Mouse (Mus musculus) adrenal gland, postnatal 10 days (tissue): Measurements from ENCODE around the gene Zfp335. TPM values are rescaled to one million over a fixed set of nuclear protein-coding genes. Genes with fewer than 3 reads are reported as not detected.
"Not testable (repeated sequence)": the region's sequence is repeated elsewhere in the genome, so short reads cannot be mapped to it uniquely, and the experiment has no call there.

Experiments used
- DNase-seq: peaks from one replicate; pipeline ENCODE4 v3.0.0; 2021; ENCODE audit warnings: mixed read lengths
- total RNA-seq, 2 experiments: library from RNA; stranded (reverse); gene quantifications; 2 replicates each; pipeline ENCODE4 v1.2.3; 2021

The Zfp335 gene
- total RNA-seq, 2 experiments from 2014 or later: 13.4 to 16.2 TPM

- DNase-seq: no peak
Observed at GRCm38 (mm10) chr2:164867566-164867965, 44.0 kb downstream of the Zfp335 start.

GRCm38 (mm10) chr2:164866741-164867551 is 44.6 kb downstream of the Zfp335 start:
- peak; percentile 87 for DNase-seq

GRCm38 (mm10) chr2:164864593-164864992 is 47.0 kb downstream of the Zfp335 start:
- DNase-seq: no peak

GRCm38 (mm10) chr2:164863411-164863810 is 48.1 kb downstream of the Zfp335 start:
- DNase-seq: not testable (repeated sequence)

- DNase-seq: peak; percentile 86
Observed at GRCm38 (mm10) chr2:164862179-164862861, 49.2 kb downstream of the Zfp335 start.

GRCm38 (mm10) chr2:164861094-164861493 is 50.5 kb downstream of the Zfp335 start:
- DNase-seq: no peak

- peak; percentile 56 for DNase-seq
Observed at GRCm38 (mm10) chr2:164859640-164860432, 51.7 kb downstream of the Zfp335 start.

- no peak for DNase-seq
Observed at GRCm38 (mm10) chr2:164859155-164859554, 52.4 kb downstream of the Zfp335 start.

GRCm38 (mm10) chr2:164857842-164858553 is 53.6 kb downstream of the Zfp335 start:
- no peak for DNase-seq

- DNase-seq: peak; percentile 53
Observed at GRCm38 (mm10) chr2:164857101-164857821, 54.3 kb downstream of the Zfp335 start, which contains the start of gene Pltp. TSS of gene Pltp (minus strand) at chr2:164857711.

- peak; percentile 40 for DNase-seq
Observed at GRCm38 (mm10) chr2:164856309-164857100, 55.1 kb downstream of the Zfp335 start.

- DNase-seq: not testable (repeated sequence)
Observed at GRCm38 (mm10) chr2:164855572-164855971, 56.0 kb downstream of the Zfp335 start.

- no peak for DNase-seq
Observed at GRCm38 (mm10) chr2:164850061-164850460, 61.5 kb downstream of the Zfp335 start.

- no peak for DNase-seq
Observed at GRCm38 (mm10) chr2:164845782-164846181, 65.8 kb downstream of the Zfp335 start.

Other genes starting within 250 kb of the Zfp335 start
- not detected for gene Wfdc11, start 237.7 kb downstream of the Zfp335 start, total RNA-seq
- not detected for gene Wfdc13, start 226.7 kb downstream of the Zfp335 start, total RNA-seq
- not detected for gene Spint4, start 213.3 kb downstream of the Zfp335 start, total RNA-seq
- gene Spint5, start 196.5 kb downstream of the Zfp335 start, total RNA-seq: not detected
- under 1 TPM; 0.54 to 0.70 TPM for gene Wfdc3, start 165.8 kb downstream of the Zfp335 start, total RNA-seq
- 10 to 100 TPM; 39.1 to 42.1 TPM for gene Dnttip1, start 165.8 kb downstream of the Zfp335 start, total RNA-seq
- 10 to 100 TPM; 28.1 to 33.7 TPM for gene Ube2c, start 141.9 kb downstream of the Zfp335 start, total RNA-seq
- gene Tnnc2, start 131.8 kb downstream of the Zfp335 start, total RNA-seq: 100 to 1,000 TPM; 221 to 908 TPM
- 10 to 100 TPM; 36.9 to 39.0 TPM for gene Snx21, start 125.9 kb downstream of the Zfp335 start, total RNA-seq
- gene Acot8, start 106.9 kb downstream of the Zfp335 start, total RNA-seq: 10 to 100 TPM; 28.6 to 33.9 TPM
- gene Zswim3, start 106.7 kb downstream of the Zfp335 start, total RNA-seq: 1 to 10 TPM; 4.0 to 4.1 TPM
- 1 to 10 TPM; 6.9 to 8.5 TPM for gene Zswim1, start 89.1 kb downstream of the Zfp335 start, total RNA-seq
- not detected for gene Spata25, start 83.2 kb downstream of the Zfp335 start, total RNA-seq
- 100 to 1,000 TPM; 100 to 103 TPM for gene Ctsa, start 78.9 kb downstream of the Zfp335 start, total RNA-seq
- gene Neurl2, start 78.3 kb downstream of the Zfp335 start, total RNA-seq: 1 to 10 TPM; 3.4 to 8.0 TPM
- gene Pltp, start 54.0 kb downstream of the Zfp335 start, total RNA-seq: 10 to 100 TPM; 31.5 to 36.6 TPM
- gene Pcif1, start 32.5 kb downstream of the Zfp335 start, total RNA-seq: 10 to 100 TPM; 47.1 to 55.0 TPM
- gene Mmp9, start 29.0 kb upstream of the Zfp335 start, total RNA-seq: 10 to 100 TPM in 1 of 2 experiments, 1 to 10 TPM in 1; 2.6 to 24.5 TPM
- gene Slc12a5, start 49.0 kb upstream of the Zfp335 start, total RNA-seq: 1 to 10 TPM; 4.5 to 7.7 TPM
- 10 to 100 TPM; 29.3 to 35.9 TPM for gene Ncoa5, start 123.1 kb upstream of the Zfp335 start, total RNA-seq
- 1 to 10 TPM; 2.9 to 3.3 TPM for gene Cd40, start 143.9 kb upstream of the Zfp335 start, total RNA-seq
- not detected for gene 1700025C18Rik, start 179.0 kb upstream of the Zfp335 start, total RNA-seq